ENCODE assay signal across 21 mouse cellular contexts in genomic region chr10:111094405-111094804, GRCm38 (mm10).
A peak's percentile ranks its signal among the peaks of the same experiment; 100 is the strongest.
DNase-seq lines count a peak whose midpoint lies in the region; TF ChIP-seq lines count a peak whose summit lies in the region.
"Had no signal": no experiment of that assay in that cellular context is flagged by ENCODE, and none has a peak within 500 bp of the region (broad histone marks: within the 10 kb centered on the region; RNA-seq: fewer than 3 reads in every experiment).

No protein-coding gene starts in this region.

- no peak for DNase-seq in gastrocnemius, adult 2 months
- DNase-seq in gastrocnemius, postnatal 14 days, result no peak
- peak; percentile 53 for DNase-seq in kidney, adult 2 months
- no peak for DNase-seq in kidney, adult 11 months
- peak; percentile 26 for DNase-seq in testis, postnatal 14 days (ENCODE audit: low spot score)
- DNase-seq in testis, postnatal 10 days (ENCODE audit: low spot score), result no peak
- DNase-seq in left cerebral cortex, postnatal 14 days (ENCODE audit: low spot score in 2 of 2), result no peak
- DNase-seq: adrenal gland, postnatal 14 days; cerebellum, adult 11 months; cerebellum, postnatal 25 days; embryo, embryonic 11 days; kidney, adult 18-20 months; layer of hippocampus, postnatal 36 days; right cerebral cortex, adult 18-20 months; thymus, postnatal 25 days had no signal

- no peaks in the 10 kb centered on the region for H3K36me3 ChIP-seq in kidney, adult 2 months (ENCODE audit: control insufficient read depth, insufficient read depth, low read length)
- H3K36me3 ChIP-seq: forebrain, embryonic 15.5 days; limb, embryonic 15.5 days; liver, embryonic 15.5 days; midbrain, embryonic 12.5 days; neural tube, embryonic 13.5 days had no signal

- H3K27me3 ChIP-seq in kidney, adult 2 months (replicated peaks; ENCODE audit: control insufficient read depth, insufficient read depth, low read length), result no peaks in the 10 kb centered on the region
- H3K27me3 ChIP-seq: forebrain, embryonic 15.5 days; limb, embryonic 15.5 days; liver, embryonic 15.5 days; midbrain, embryonic 12.5 days; neural tube, embryonic 13.5 days had no signal

- no peak for TF ChIP-seq POLR2A in kidney, adult 2 months (IDR thresholded peaks at IDR 0.05; ENCODE audit: low read depth, low read length)

- WGBS in kidney, adult 2 months, result 54% methylated on average over 9 of the region's 9 CpGs

- peak overlapping the region; percentile 67 for H3K27ac ChIP-seq in gastrocnemius, adult 2 months
- peak overlapping the region; percentile 20; the same call in 1 of the 2 replicates for H3K27ac ChIP-seq in kidney, adult 2 months (ENCODE audit: insufficient read depth, low read depth, low read length)
- H3K27ac ChIP-seq: forebrain, embryonic 15.5 days; layer of hippocampus, adult 2 months; limb, embryonic 15.5 days; liver, embryonic 15.5 days; midbrain, embryonic 12.5 days; neural tube, embryonic 13.5 days had no signal

- no peak overlapping the region for H3K4me3 ChIP-seq in gastrocnemius, adult 2 months
- no peak overlapping the region for H3K4me3 ChIP-seq in kidney, adult 2 months (ENCODE audit: insufficient read depth, low read depth, low read length)
- H3K4me3 ChIP-seq: forebrain, embryonic 15.5 days; layer of hippocampus, adult 2 months; limb, embryonic 15.5 days; liver, embryonic 15.5 days; midbrain, embryonic 12.5 days; neural tube, embryonic 13.5 days had no signal

- intact Hi-C loops in gastrocnemius, adult 2 months (cut with DNase I), result no loop called here
- intact Hi-C loops in gastrocnemius, postnatal 14 days (cut with DNase I; ENCODE audit: low total_unique reads), result no loop called here
- intact Hi-C loops in left cerebral cortex, postnatal 14 days (cut with DNase I), result no loop called here

- H3K4me1 ChIP-seq in kidney, adult 2 months (ENCODE audit: control insufficient read depth, insufficient read depth, low read length), result no peaks in the 10 kb centered on the region
- H3K4me1 ChIP-seq: limb, embryonic 15.5 days; liver, embryonic 15.5 days had no signal

- no peak for TF ChIP-seq CTCF in gastrocnemius, adult 2 months (IDR thresholded peaks at IDR 0.05)
- no peak for TF ChIP-seq CTCF in kidney, adult 2 months (conservative IDR thresholded peaks at IDR 0.05; ENCODE audit: insufficient read depth, insufficient read length, low read depth, low read length)

Comparison
In these comparisons a context has a peak if more than half of its experiments do, and no peak if none do; other contexts are left out.
1. DNase-seq: peak in kidney, adult 2 months (single experiment) and testis, postnatal 14 days (single experiment); none in gastrocnemius, adult 2 months (single experiment), gastrocnemius, postnatal 14 days (single experiment), kidney, adult 11 months (single experiment), testis, postnatal 10 days (single experiment) and left cerebral cortex, postnatal 14 days (0 of 2).